Mouse (Mus musculus) mouse embryonic stem cell (cell line): ENCODE results near the gene Itga8.

Source experiments
- in situ Hi-C, 2 experiments: fragments of 300-500 bp; cut with MboI; formaldehyde crosslinking; loops; 1 replicate in 1 of 2; 3 replicates in 1 of 2; pipeline ENCODE4 v1.14.3; 2019 to 2020; ENCODE audit warnings: low sequenced_read_pairs in 2 of 2, low pct_unique_long_range_greater_than_20kb in 1 of 2, mixed read lengths in 1 of 2; ENCODE audit not compliant: unreplicated experiment in 1 of 2

Gene Itga8

GRCm38 (mm10) chr2:12213464-12213790 lies 88.3 kb downstream of the Itga8 start:
- in situ Hi-C loops: no loop called here

- in situ Hi-C loops: no loop called here
Measured at GRCm38 (mm10) chr2:12212662-12213463, 88.9 kb downstream of the Itga8 start.

- in situ Hi-C loops: no loop called here
Measured at GRCm38 (mm10) chr2:12208142-12208541, 93.6 kb downstream of the Itga8 start.

- in situ Hi-C loops: no loop called here
Measured at GRCm38 (mm10) chr2:12206353-12206752, 95.4 kb downstream of the Itga8 start.

GRCm38 (mm10) chr2:12205875-12206274 lies 95.8 kb downstream of the Itga8 start:
- in situ Hi-C loops: no loop called here

- in situ Hi-C loops: no loop called here
Measured at GRCm38 (mm10) chr2:12203231-12203630, 98.5 kb downstream of the Itga8 start.

GRCm38 (mm10) chr2:12198699-12199098 lies 103.0 kb downstream of the Itga8 start:
- in situ Hi-C loops: no loop called here

- in situ Hi-C loops: no loop called here
Measured at GRCm38 (mm10) chr2:12198214-12198613, 103.5 kb downstream of the Itga8 start.

GRCm38 (mm10) chr2:12197711-12198110 lies 104.0 kb downstream of the Itga8 start:
- in situ Hi-C loops: no loop called here

- in situ Hi-C loops: no loop called here
Measured at GRCm38 (mm10) chr2:12189026-12189425, 112.7 kb downstream of the Itga8 start.

- in situ Hi-C loops: no loop called here
Measured at GRCm38 (mm10) chr2:12187646-12188045, 114.1 kb downstream of the Itga8 start.

GRCm38 (mm10) chr2:12182402-12182948 lies 119.2 kb downstream of the Itga8 start:
- in situ Hi-C loops: no loop called here

GRCm38 (mm10) chr2:12180635-12181034 lies 121.1 kb downstream of the Itga8 start:
- in situ Hi-C loops: no loop called here

- in situ Hi-C loops: no loop called here
Measured at GRCm38 (mm10) chr2:12174722-12175427, 126.8 kb downstream of the Itga8 start.

- in situ Hi-C loops: no loop called here
Measured at GRCm38 (mm10) chr2:12170221-12170620, 131.5 kb downstream of the Itga8 start.

- in situ Hi-C loops: no loop called here
Measured at GRCm38 (mm10) chr2:12160486-12160885, 141.2 kb downstream of the Itga8 start.

- in situ Hi-C loops: no loop called here
Measured at GRCm38 (mm10) chr2:12157001-12157400, 144.7 kb downstream of the Itga8 start.

- in situ Hi-C loops: no loop called here
Measured at GRCm38 (mm10) chr2:12156401-12156800, 145.3 kb downstream of the Itga8 start.

- in situ Hi-C loops: no loop called here
Measured at GRCm38 (mm10) chr2:12154676-12155075, 147.0 kb downstream of the Itga8 start.

- in situ Hi-C loops: no loop called here
Measured at GRCm38 (mm10) chr2:12153551-12153950, 148.2 kb downstream of the Itga8 start.
